Mouse (Mus musculus): Measurements from ENCODE around the gene Lyg1. TPM values are rescaled to one million over a fixed set of nuclear protein-coding genes. Genes with fewer than 3 reads are reported as not detected.

Lyg1 gene
- polyA plus RNA-seq, 1 experiment = not detected

- TF ChIP-seq CTCF (IDR thresholded peaks at IDR 0.05; ENCODE audit: low read depth, low read length) (no peak), POLR2A (IDR thresholded peaks at IDR 0.05; ENCODE audit: insufficient read depth, low read length) (no peak), EP300 (IDR thresholded peaks at IDR 0.05; ENCODE audit: insufficient read depth, low read depth, low read length) (no peak)
- Histone ChIP-seq H3K36me3 (ENCODE audit: control insufficient read depth, insufficient read depth, low read length, poor library complexity, severe bottlenecking) (no peaks in the 10 kb centered on the region), H3K27me3 (ENCODE audit: control insufficient read depth, insufficient read depth, low read length, poor library complexity, severe bottlenecking) (no peaks in the 10 kb centered on the region; the same call in 1 of the 2 replicates), H3K9ac (ENCODE audit: low read depth, poor library complexity, severe bottlenecking) (no peak overlapping the region), H3K4me3 (ENCODE audit: low read depth, low read length) (no peak overlapping the region), H3K27ac (ENCODE audit: insufficient read depth, low read length) (no peak overlapping the region), H3K4me1 (ENCODE audit: control insufficient read depth, insufficient read depth, low read length) (no peaks in the 10 kb centered on the region), H3K9me3 (replicated peaks; ENCODE audit: control insufficient read depth, insufficient read depth, low read length, poor library complexity, severe bottlenecking) (no peaks in the 10 kb centered on the region)
Observed at GRCm38 (mm10) chr1:37948906-37949305, 8.7 kb downstream of the Lyg1 start.

GRCm38 (mm10) chr1:37931806-37932205 is 25.8 kb downstream of the Lyg1 start:
- no peak overlapping the region for H3K4me3 ChIP-seq (ENCODE audit: low read depth, low read length)
- TF ChIP-seq EP300 (IDR thresholded peaks at IDR 0.05; ENCODE audit: insufficient read depth, low read depth, low read length) = no peak
- peak; percentile 62 for TF ChIP-seq CTCF (IDR thresholded peaks at IDR 0.05; ENCODE audit: low read depth, low read length)
- TF ChIP-seq POLR2A (IDR thresholded peaks at IDR 0.05; ENCODE audit: insufficient read depth, low read length) = no peak

GRCm38 (mm10) chr1:37925971-37926370 is 31.6 kb downstream of the Lyg1 start:
- H3K27ac ChIP-seq (ENCODE audit: insufficient read depth, low read length) = no peak overlapping the region
- H3K36me3 ChIP-seq (ENCODE audit: control insufficient read depth, insufficient read depth, low read length, poor library complexity, severe bottlenecking) = no peaks in the 10 kb centered on the region
- TF ChIP-seq POLR2A (IDR thresholded peaks at IDR 0.05; ENCODE audit: insufficient read depth, low read length) (no peak), CTCF (IDR thresholded peaks at IDR 0.05; ENCODE audit: low read depth, low read length) (no peak), EP300 (IDR thresholded peaks at IDR 0.05; ENCODE audit: insufficient read depth, low read depth, low read length) (no peak)
- H3K4me3 ChIP-seq (ENCODE audit: low read depth, low read length) = no peak overlapping the region
- H3K9ac ChIP-seq (ENCODE audit: low read depth, poor library complexity, severe bottlenecking) = no peak overlapping the region
- no peaks in the 10 kb centered on the region; the same call in 1 of the 2 replicates for H3K27me3 ChIP-seq (ENCODE audit: control insufficient read depth, insufficient read depth, low read length, poor library complexity, severe bottlenecking)
- peaks cover 1% of the 10 kb centered on the region for H3K4me1 ChIP-seq (ENCODE audit: control insufficient read depth, insufficient read depth, low read length)
- H3K9me3 ChIP-seq (replicated peaks; ENCODE audit: control insufficient read depth, insufficient read depth, low read length, poor library complexity, severe bottlenecking) = 0 out of 2 replicates have a peak, but pooled peaks cover 3% of the 10 kb centered on the region

More at GRCm38 (mm10) chr1:37931806-37932205, 25.8 kb downstream of the Lyg1 start:
- no peak overlapping the region for H3K27ac ChIP-seq (ENCODE audit: insufficient read depth, low read length)
- no peaks in the 10 kb centered on the region for H3K27me3 ChIP-seq (ENCODE audit: control insufficient read depth, insufficient read depth, low read length, poor library complexity, severe bottlenecking)
- no peak overlapping the region for H3K9ac ChIP-seq (ENCODE audit: low read depth, poor library complexity, severe bottlenecking)
- 0 out of 2 replicates have a peak, but pooled peaks cover 3% of the 10 kb centered on the region for H3K9me3 ChIP-seq (replicated peaks; ENCODE audit: control insufficient read depth, insufficient read depth, low read length, poor library complexity, severe bottlenecking)
- H3K36me3 ChIP-seq (ENCODE audit: control insufficient read depth, insufficient read depth, low read length, poor library complexity, severe bottlenecking) = no peaks in the 10 kb centered on the region
- no peaks in the 10 kb centered on the region for H3K4me1 ChIP-seq (ENCODE audit: control insufficient read depth, insufficient read depth, low read length)

GRCm38 (mm10) chr1:37922536-37922935 is 35.0 kb downstream of the Lyg1 start:
- Histone ChIP-seq H3K9me3 (replicated peaks; ENCODE audit: control insufficient read depth, insufficient read depth, low read length, poor library complexity, severe bottlenecking) (0 out of 2 replicates have a peak, but pooled peaks cover 2% of the 10 kb centered on the region), H3K4me3 (ENCODE audit: low read depth, low read length) (no peak overlapping the region), H3K36me3 (ENCODE audit: control insufficient read depth, insufficient read depth, low read length, poor library complexity, severe bottlenecking) (no peaks in the 10 kb centered on the region), H3K27ac (ENCODE audit: insufficient read depth, low read length) (no peak overlapping the region), H3K27me3 (ENCODE audit: control insufficient read depth, insufficient read depth, low read length, poor library complexity, severe bottlenecking) (no peaks in the 10 kb centered on the region; the same call in 1 of the 2 replicates), H3K4me1 (ENCODE audit: control insufficient read depth, insufficient read depth, low read length) (peaks cover 1% of the 10 kb centered on the region), H3K9ac (ENCODE audit: low read depth, poor library complexity, severe bottlenecking) (no peak overlapping the region)
- no peak for TF ChIP-seq POLR2A (IDR thresholded peaks at IDR 0.05; ENCODE audit: insufficient read depth, low read length)
- no peak for TF ChIP-seq EP300 (IDR thresholded peaks at IDR 0.05; ENCODE audit: insufficient read depth, low read depth, low read length)
- no peak for TF ChIP-seq CTCF (IDR thresholded peaks at IDR 0.05; ENCODE audit: low read depth, low read length)

- no peaks in the 10 kb centered on the region for H3K36me3 ChIP-seq (ENCODE audit: control insufficient read depth, insufficient read depth, low read length, poor library complexity, severe bottlenecking)
- no peaks in the 10 kb centered on the region for H3K9me3 ChIP-seq (replicated peaks; ENCODE audit: control insufficient read depth, insufficient read depth, low read length, poor library complexity, severe bottlenecking)
- H3K4me3 ChIP-seq (ENCODE audit: low read depth, low read length) = no peak overlapping the region
- no peak overlapping the region for H3K9ac ChIP-seq (ENCODE audit: low read depth, poor library complexity, severe bottlenecking)
- TF ChIP-seq EP300 (IDR thresholded peaks at IDR 0.05; ENCODE audit: insufficient read depth, low read depth, low read length) (no peak), POLR2A (IDR thresholded peaks at IDR 0.05; ENCODE audit: insufficient read depth, low read length) (no peak), CTCF (IDR thresholded peaks at IDR 0.05; ENCODE audit: low read depth, low read length) (no peak)
- H3K27me3 ChIP-seq (ENCODE audit: control insufficient read depth, insufficient read depth, low read length, poor library complexity, severe bottlenecking) = no peaks in the 10 kb centered on the region
- no peaks in the 10 kb centered on the region for H3K4me1 ChIP-seq (ENCODE audit: control insufficient read depth, insufficient read depth, low read length)
- no peak overlapping the region for H3K27ac ChIP-seq (ENCODE audit: insufficient read depth, low read length)
Observed at GRCm38 (mm10) chr1:37918096-37918495, 39.5 kb downstream of the Lyg1 start.

GRCm38 (mm10) chr1:37917666-37918065 is 39.9 kb downstream of the Lyg1 start:
- Histone ChIP-seq H3K27ac (ENCODE audit: insufficient read depth, low read length) (no peak overlapping the region), H3K4me3 (ENCODE audit: low read depth, low read length) (no peak overlapping the region), H3K9ac (ENCODE audit: low read depth, poor library complexity, severe bottlenecking) (no peak overlapping the region), H3K9me3 (replicated peaks; ENCODE audit: control insufficient read depth, insufficient read depth, low read length, poor library complexity, severe bottlenecking) (no peaks in the 10 kb centered on the region), H3K4me1 (ENCODE audit: control insufficient read depth, insufficient read depth, low read length) (no peaks in the 10 kb centered on the region), H3K27me3 (ENCODE audit: control insufficient read depth, insufficient read depth, low read length, poor library complexity, severe bottlenecking) (no peaks in the 10 kb centered on the region), H3K36me3 (ENCODE audit: control insufficient read depth, insufficient read depth, low read length, poor library complexity, severe bottlenecking) (no peaks in the 10 kb centered on the region)
- TF ChIP-seq EP300 (IDR thresholded peaks at IDR 0.05; ENCODE audit: insufficient read depth, low read depth, low read length) = no peak
- TF ChIP-seq POLR2A (IDR thresholded peaks at IDR 0.05; ENCODE audit: insufficient read depth, low read length) = no peak
- TF ChIP-seq CTCF (IDR thresholded peaks at IDR 0.05; ENCODE audit: low read depth, low read length) = no peak

Data from ES-Bruce4 (cell line).